Mouse (Mus musculus) intestine, postnatal 0 days (tissue): Measurements from ENCODE around the gene Dnajc8. TPM values are rescaled to one million over a fixed set of nuclear protein-coding genes. Genes with fewer than 3 reads are reported as not detected.

ENCODE experiments used
- ATAC-seq: fragments of 200-750 bp; cut with Nextera tagmentation; 2 replicates; pipeline ENCODE4 v1.8.0; 2017; ENCODE audit warnings: mild to moderate bottlenecking, moderate TSS enrichment, moderate library complexity
- H3K27ac ChIP-seq: fragments of 300-500 bp; sonication (generic); 2 replicates; pipeline ENCODE4 v1.5.1; 2014; ENCODE audit warnings: mild to moderate bottlenecking, low read depth, low read length, moderate library complexity
- H3K27me3 ChIP-seq: fragments of 300-500 bp; sonication (generic); replicated peaks from 2 replicates; pipeline ENCODE4 v1.6.1; 2014; ENCODE audit warnings: low read length, mixed read lengths; ENCODE audit not compliant: control insufficient read depth, insufficient read depth
- H3K36me3 ChIP-seq: fragments of 300-500 bp; sonication (generic); 2 replicates; pipeline ENCODE4 v1.6.1; 2014; ENCODE audit warnings: mild to moderate bottlenecking, moderate library complexity; ENCODE audit not compliant: control insufficient read depth, insufficient read depth
- H3K4me1 ChIP-seq: fragments of 300-500 bp; sonication (generic); replicated peaks from 2 replicates; pipeline ENCODE4 v1.6.1; 2014; ENCODE audit warnings: antibody characterized with exemption, low read length, mixed read lengths; ENCODE audit not compliant: control insufficient read depth, insufficient read depth
- H3K4me2 ChIP-seq: fragments of 300-500 bp; sonication (generic); replicated peaks from 2 replicates; pipeline ENCODE4 v1.6.1; 2014; ENCODE audit warnings: low read depth, mild to moderate bottlenecking, moderate library complexity
- H3K4me3 ChIP-seq: fragments of 300-500 bp; sonication (generic); 2 replicates; pipeline ENCODE4 v1.5.1; 2014; ENCODE audit warnings: low read depth, low read length
- H3K9ac ChIP-seq: fragments of 300-500 bp; sonication (generic); 2 replicates; pipeline ENCODE4 v1.6.1; 2014; ENCODE audit warnings: mild to moderate bottlenecking, low read depth, low read length
- H3K9me3 ChIP-seq: fragments of 300-500 bp; sonication (generic); 2 replicates; pipeline ENCODE4 v1.6.1; 2016; ENCODE audit warnings: mixed run types; ENCODE audit not compliant: control insufficient read depth
- CTCF ChIP-seq: sonication (generic); IDR thresholded peaks from 2 replicates; pipeline ENCODE4 v1.5.1; 2016; ENCODE audit warnings: low read depth, mild to moderate bottlenecking, control low read depth, antibody characterized with exemption, moderate library complexity
- WGBS: fragments of 180-500 bp; shearing (Covaris S2); extraction: QIAGEN DNeasy Blood & Tissue Kit; methylation state at CpG from one replicate; pipeline ENCODE4 v1.1.7; 2014; 5-methylcytosine and 5-hydroxymethylcytosine counted together
- polyA plus RNA-seq: library from polyadenylated mRNA; unstranded; fragments of >200 nt; fragmentation: Nextera tagmentation; extraction: Ambion mirVana; gene quantifications from 2 replicates; pipeline ENCODE4 v1.2.1, GENCODE M21; 2015

Gene Dnajc8
- polyA plus RNA-seq, 1 experiment from 2014 or later = 119 TPM

DNA sequence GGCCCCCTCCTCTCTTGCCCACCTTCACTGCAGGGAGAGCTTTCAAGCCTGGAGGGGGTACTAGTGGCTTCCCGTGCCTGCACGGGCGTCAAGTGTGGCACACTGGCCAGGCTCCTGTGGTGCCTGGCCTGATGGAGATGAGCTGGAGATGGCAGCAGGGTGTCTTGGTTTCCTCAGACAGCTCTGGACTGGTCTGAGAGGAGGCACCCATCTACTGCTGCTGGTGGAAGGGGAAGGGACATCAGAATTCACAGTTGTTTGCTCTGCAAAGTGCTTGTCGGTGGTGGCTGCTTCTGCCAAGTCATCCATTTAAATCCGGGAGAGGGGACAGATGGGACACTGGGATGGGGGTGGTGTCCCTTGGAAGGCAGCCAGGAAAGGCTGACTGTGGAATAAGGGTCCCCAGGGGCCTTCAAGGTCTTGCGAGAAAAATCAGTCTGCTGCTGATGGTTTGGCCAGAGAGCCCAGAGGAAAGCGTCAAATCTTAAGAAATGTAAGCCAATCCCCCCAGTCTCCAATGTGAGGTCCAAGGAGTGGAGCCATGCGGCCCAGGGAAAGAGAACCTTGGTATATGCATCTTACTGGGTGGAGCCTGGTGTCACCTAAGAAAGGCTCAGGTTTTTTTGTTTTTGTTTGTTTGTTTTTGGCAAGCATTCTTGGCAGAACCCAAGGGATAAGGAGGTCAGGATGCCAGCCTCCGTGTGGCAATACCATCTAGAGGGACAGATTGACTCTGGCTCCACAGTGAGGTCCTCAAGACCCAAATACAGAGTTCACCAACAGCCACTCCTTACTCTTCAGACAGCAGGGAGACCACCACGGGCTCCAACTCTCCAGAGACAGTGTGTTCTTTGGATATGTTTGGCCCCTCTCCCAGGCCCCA, 42.9 kb upstream of the Dnajc8 start:
- H3K36me3 ChIP-seq = peaks cover 41% of the 10 kb centered on the region
- H3K9ac ChIP-seq = no peak overlapping the region
- no peak for TF ChIP-seq CTCF
- ATAC-seq = no peak
- no peak overlapping the region for H3K27ac ChIP-seq
- H3K27me3 ChIP-seq = no peaks in the 10 kb centered on the region
- H3K9me3 ChIP-seq = no peaks in the 10 kb centered on the region
- no peak overlapping the region for H3K4me2 ChIP-seq
- no peak overlapping the region for H3K4me3 ChIP-seq
- H3K4me1 ChIP-seq = no peaks in the 10 kb centered on the region; the same call in 1 of the 2 replicates
- WGBS = 71% methylated on average over 10 of the region's 10 CpGs

DNA sequence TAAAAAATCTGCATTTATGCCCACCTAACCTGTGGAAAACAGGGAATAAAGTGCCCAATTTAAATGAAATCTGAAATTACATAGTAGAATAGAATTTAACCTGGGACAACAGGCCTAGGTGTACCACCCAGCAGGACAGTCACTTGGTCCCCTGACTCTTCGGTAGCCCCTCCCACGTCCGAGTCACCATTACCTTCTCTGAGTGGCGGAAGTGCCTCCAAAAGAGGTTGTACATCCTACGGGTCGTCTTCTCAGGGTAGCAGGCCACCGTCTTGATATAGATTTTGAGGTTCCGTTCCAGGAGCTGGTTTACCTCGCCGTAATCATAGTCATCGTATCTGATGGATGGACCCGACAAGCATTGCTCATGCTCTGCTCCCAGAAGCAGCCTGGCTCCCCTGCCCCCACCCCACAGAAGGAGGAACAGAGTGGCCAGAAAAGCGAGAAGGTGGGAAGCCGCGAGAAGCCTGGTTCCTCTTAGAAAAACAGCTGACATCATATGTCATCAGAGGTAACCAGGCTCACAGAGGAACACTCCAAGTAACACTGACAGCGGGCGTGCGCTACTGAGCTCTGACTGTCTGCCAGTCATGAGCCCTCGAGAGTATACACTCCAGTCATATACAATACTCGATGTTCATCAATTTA, 41.0 kb upstream of the Dnajc8 start:
- Histone ChIP-seq H3K27me3 (no peaks in the 10 kb centered on the region), H3K36me3 (peaks cover 58% of the 10 kb centered on the region), H3K9ac (no peak overlapping the region), H3K4me2 (no peak overlapping the region), H3K4me1 (no peaks in the 10 kb centered on the region; the same call in 1 of the 2 replicates), H3K9me3 (no peaks in the 10 kb centered on the region), H3K4me3 (no peak overlapping the region), H3K27ac (no peak overlapping the region)
- no peak for ATAC-seq
- TF ChIP-seq CTCF = no peak
- 82% methylated on average over 20 of the region's 20 CpGs for WGBS

DNA sequence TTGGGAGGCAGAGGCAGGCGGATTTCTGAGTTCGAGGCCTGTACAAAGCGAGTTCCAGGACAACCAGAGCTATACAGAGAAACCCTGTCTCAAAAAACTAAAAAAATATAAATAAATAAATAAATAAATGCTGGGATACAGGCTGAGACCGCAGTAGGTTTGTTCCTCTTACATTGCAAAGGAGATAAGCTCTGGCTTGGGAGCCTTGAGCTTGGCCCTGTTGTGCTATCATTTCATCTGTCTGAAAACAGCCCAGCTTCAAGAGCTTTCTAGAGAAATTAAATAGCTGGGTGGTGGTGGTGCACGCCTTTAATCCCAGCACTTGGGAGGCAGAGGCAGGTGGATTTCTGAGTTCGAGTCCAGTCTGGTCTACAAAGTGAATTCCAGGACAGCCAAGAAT, 33.7 kb upstream of the Dnajc8 start:
- peaks cover 35% of the 10 kb centered on the region for H3K36me3 ChIP-seq
- ATAC-seq = no peak
- H3K9ac ChIP-seq = no peak overlapping the region
- no peaks in the 10 kb centered on the region for H3K4me1 ChIP-seq
- no peak overlapping the region for H3K4me3 ChIP-seq
- H3K9me3 ChIP-seq = no peaks in the 10 kb centered on the region
- H3K27ac ChIP-seq = no peak overlapping the region
- H3K27me3 ChIP-seq = no peaks in the 10 kb centered on the region
- WGBS = 95% methylated on average over 6 of the region's 6 CpGs
- no peak for TF ChIP-seq CTCF
- H3K4me2 ChIP-seq = no peak overlapping the region

DNA sequence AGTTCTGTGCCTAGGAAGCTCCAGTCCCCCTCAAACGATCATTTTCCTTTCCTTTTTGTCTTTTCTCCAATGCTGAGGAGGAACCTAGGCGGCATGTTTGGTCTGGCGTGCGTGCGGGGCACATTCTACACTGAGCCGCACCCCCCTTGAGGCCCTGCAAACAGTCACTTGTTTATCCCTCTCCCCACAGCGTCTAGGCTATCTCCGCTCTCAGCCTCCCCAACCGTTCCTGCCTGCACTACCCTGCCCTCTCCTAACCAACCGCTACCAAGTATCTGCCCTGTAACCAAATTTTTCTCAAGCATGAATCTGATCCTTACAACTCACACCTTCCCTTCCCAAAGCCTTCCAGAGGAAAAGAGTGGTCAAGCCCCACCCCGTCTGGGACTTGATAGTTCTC, 32.0 kb upstream of the Dnajc8 start:
- Histone ChIP-seq H3K36me3 (peaks cover 21% of the 10 kb centered on the region; the same call in 1 of the 2 replicates), H3K9me3 (no peaks in the 10 kb centered on the region), H3K27ac (no peak overlapping the region), H3K4me2 (no peak overlapping the region), H3K4me1 (no peaks in the 10 kb centered on the region), H3K27me3 (no peaks in the 10 kb centered on the region), H3K4me3 (no peak overlapping the region), H3K9ac (no peak overlapping the region)
- 69% methylated on average over 11 of the region's 11 CpGs for WGBS
- no peak for ATAC-seq
- TF ChIP-seq CTCF = no peak

GRCm38 (mm10) chr4:132505034-132505738, 30.2 kb upstream of the Dnajc8 start:
- Histone ChIP-seq H3K36me3 (0 out of 2 replicates have a peak, but pooled peaks cover 6% of the 10 kb centered on the region), H3K27me3 (no peaks in the 10 kb centered on the region), H3K4me2 (no peak overlapping the region), H3K9me3 (no peaks in the 10 kb centered on the region), H3K4me1 (0 out of 2 replicates have a peak, but pooled peaks cover 4% of the 10 kb centered on the region), H3K9ac (no peak overlapping the region), H3K4me3 (no peak overlapping the region), H3K27ac (peak overlapping the region; percentile 35; the same call in 1 of the 2 replicates)
- no peak for ATAC-seq
- no peak for TF ChIP-seq CTCF
- WGBS = 60% methylated on average over 6 of the region's 6 CpGs

GRCm38 (mm10) chr4:132505800-132506199, 29.6 kb upstream of the Dnajc8 start:
- H3K27me3 ChIP-seq = no peaks in the 10 kb centered on the region
- no peak overlapping the region for H3K4me2 ChIP-seq
- ATAC-seq = no peak

More at GRCm38 (mm10) chr4:132505800-132506199, 29.6 kb upstream of the Dnajc8 start:
- Histone ChIP-seq H3K36me3 (0 out of 2 replicates have a peak, but pooled peaks cover 4% of the 10 kb centered on the region), H3K9me3 (no peaks in the 10 kb centered on the region), H3K9ac (no peak overlapping the region), H3K27ac (no peak overlapping the region), H3K4me1 (0 out of 2 replicates have a peak, but pooled peaks cover 4% of the 10 kb centered on the region), H3K4me3 (no peak overlapping the region)
- TF ChIP-seq CTCF = no peak
- WGBS = 59% methylated on average over 10 of the region's 10 CpGs
